Mouse (Mus musculus) midbrain, embryonic 13.5 days (tissue): ENCODE data around the gene Tmem135. TPM values are rescaled to one million over a fixed set of nuclear protein-coding genes. Genes with fewer than 3 reads are reported as not detected.

Experiments
- ATAC-seq: fragments of 200-750 bp; cut with Nextera tagmentation; 2 replicates; pipeline ENCODE4 v1.8.0; 2017; ENCODE audit warnings: mild to moderate bottlenecking, moderate TSS enrichment, moderate library complexity
- H3K27ac ChIP-seq: fragments of 300-500 bp; sonication (generic); 2 replicates; pipeline ENCODE4 v1.5.1; 2015; ENCODE audit warnings: inconsistent platforms, mild to moderate bottlenecking, moderate library complexity
- H3K27me3 ChIP-seq: fragments of 300-500 bp; sonication (generic); 2 replicates; pipeline ENCODE4 v1.6.1; 2015; ENCODE audit warnings: mild to moderate bottlenecking, inconsistent platforms
- H3K36me3 ChIP-seq: fragments of 300-500 bp; sonication (generic); 2 replicates; pipeline ENCODE4 v1.6.1; 2015; ENCODE audit warnings: mild to moderate bottlenecking, inconsistent platforms
- H3K4me1 ChIP-seq: fragments of 300-500 bp; sonication (generic); replicated peaks from 2 replicates; pipeline ENCODE4 v1.6.1; 2015; ENCODE audit warnings: inconsistent platforms
- H3K4me2 ChIP-seq: fragments of 300-500 bp; sonication (generic); replicated peaks from 2 replicates; pipeline ENCODE4 v1.6.1; 2015; ENCODE audit warnings: moderate library complexity, mild to moderate bottlenecking, inconsistent platforms
- H3K4me3 ChIP-seq: fragments of 300-500 bp; sonication (generic); replicated peaks from 2 replicates; pipeline ENCODE4 v1.5.1; 2015; ENCODE audit warnings: mild to moderate bottlenecking, inconsistent platforms
- H3K9ac ChIP-seq: fragments of 300-500 bp; sonication (generic); replicated peaks from 2 replicates; pipeline ENCODE4 v1.6.1; 2015; ENCODE audit warnings: mild to moderate bottlenecking, inconsistent platforms
- H3K9me3 ChIP-seq: fragments of 300-500 bp; sonication (generic); 2 replicates; pipeline ENCODE4 v1.6.1; 2016; ENCODE audit warnings: mild to moderate bottlenecking, inconsistent platforms
- WGBS: fragments of 180-500 bp; shearing (Covaris S2); methylation state at CpG from one replicate; pipeline ENCODE4 v1.1.7; 2015; 5-methylcytosine and 5-hydroxymethylcytosine counted together
- polyA plus RNA-seq: library from polyadenylated mRNA; unstranded; fragments of >200 nt; fragmentation: Nextera tagmentation; extraction: Ambion mirVana; gene quantifications from 2 replicates; pipeline ENCODE4 v1.2.1, GENCODE M21; 2015

The Tmem135 gene
- polyA plus RNA-seq, 1 experiment from 2014 or later = 21.4 TPM

GRCm38 (mm10) chr7:89367643-89368042 is 36.4 kb downstream of the Tmem135 start:
- peaks cover 48% of the 10 kb centered on the region for H3K27me3 ChIP-seq
- H3K27ac ChIP-seq = no peak overlapping the region
- H3K9me3 ChIP-seq = no peaks in the 10 kb centered on the region
- WGBS = 18% methylated on average over 3 of the region's 3 CpGs
- ATAC-seq = no peak
- H3K4me2 ChIP-seq = no peak overlapping the region
- peaks cover 5% of the 10 kb centered on the region; the same call in 1 of the 2 replicates for H3K4me1 ChIP-seq
- no peak overlapping the region for H3K4me3 ChIP-seq
- H3K9ac ChIP-seq = no peak overlapping the region
- H3K36me3 ChIP-seq = no peaks in the 10 kb centered on the region

- Histone ChIP-seq H3K36me3 (no peaks in the 10 kb centered on the region), H3K27me3 (peaks cover 57% of the 10 kb centered on the region), H3K9me3 (no peaks in the 10 kb centered on the region), H3K4me1 (peaks cover 5% of the 10 kb centered on the region; the same call in 1 of the 2 replicates), H3K9ac (no peak overlapping the region), H3K4me2 (no peak overlapping the region), H3K27ac (no peak overlapping the region), H3K4me3 (no peak overlapping the region)
- no peak for ATAC-seq
- WGBS = 55% methylated on average over 10 of the region's 10 CpGs
These were observed 38.7 kb downstream of the Tmem135 start for GRCm38 (mm10) chr7:89365135-89365880.

- 91% methylated on average over 5 of the region's 5 CpGs for WGBS
- Histone ChIP-seq H3K4me1 (peaks cover 5% of the 10 kb centered on the region; the same call in 1 of the 2 replicates), H3K9me3 (no peaks in the 10 kb centered on the region), H3K4me3 (no peak overlapping the region), H3K27me3 (peaks cover 54% of the 10 kb centered on the region), H3K36me3 (no peaks in the 10 kb centered on the region), H3K4me2 (no peak overlapping the region), H3K27ac (no peak overlapping the region), H3K9ac (no peak overlapping the region)
- ATAC-seq = no peak
These were observed 40.0 kb downstream of the Tmem135 start for GRCm38 (mm10) chr7:89363975-89364374.

- H3K4me1 ChIP-seq = no peaks in the 10 kb centered on the region
- H3K9ac ChIP-seq = no peak overlapping the region
- no peak overlapping the region for H3K4me2 ChIP-seq
- H3K4me3 ChIP-seq = no peak overlapping the region
- H3K36me3 ChIP-seq = no peaks in the 10 kb centered on the region
- ATAC-seq = no peak
- WGBS = 79% methylated on average over 4 of the region's 4 CpGs
- H3K9me3 ChIP-seq = no peaks in the 10 kb centered on the region
- no peak overlapping the region for H3K27ac ChIP-seq
- peaks cover 12% of the 10 kb centered on the region for H3K27me3 ChIP-seq
These were observed 47.7 kb downstream of the Tmem135 start for GRCm38 (mm10) chr7:89356307-89356706.

GRCm38 (mm10) chr7:89355519-89356255 is 48.3 kb downstream of the Tmem135 start:
- ATAC-seq = no peak
- H3K9ac ChIP-seq = no peak overlapping the region
- H3K27ac ChIP-seq = no peak overlapping the region
- no peaks in the 10 kb centered on the region for H3K4me1 ChIP-seq
- H3K9me3 ChIP-seq = no peaks in the 10 kb centered on the region
- no peak overlapping the region for H3K4me3 ChIP-seq
- no peak overlapping the region for H3K4me2 ChIP-seq
- H3K36me3 ChIP-seq = no peaks in the 10 kb centered on the region
- WGBS = 82% methylated on average over 8 of the region's 8 CpGs
- H3K27me3 ChIP-seq = peaks cover 10% of the 10 kb centered on the region

GRCm38 (mm10) chr7:89342021-89342420 is 62.0 kb downstream of the Tmem135 start:
- Histone ChIP-seq H3K27me3 (no peaks in the 10 kb centered on the region), H3K27ac (no peak overlapping the region), H3K36me3 (no peaks in the 10 kb centered on the region), H3K4me2 (no peak overlapping the region), H3K4me1 (peaks cover 18% of the 10 kb centered on the region), H3K9ac (no peak overlapping the region), H3K4me3 (no peak overlapping the region), H3K9me3 (no peaks in the 10 kb centered on the region)
- ATAC-seq = no peak

GRCm38 (mm10) chr7:89339808-89340207 is 64.2 kb downstream of the Tmem135 start:
- Histone ChIP-seq H3K9me3 (no peaks in the 10 kb centered on the region), H3K27me3 (no peaks in the 10 kb centered on the region), H3K9ac (no peak overlapping the region), H3K4me1 (peaks cover 34% of the 10 kb centered on the region), H3K4me3 (no peak overlapping the region), H3K4me2 (no peak overlapping the region), H3K27ac (no peak overlapping the region), H3K36me3 (no peaks in the 10 kb centered on the region)
- ATAC-seq = no peak
- WGBS = 63% methylated on average over 1 of the region's 1 CpGs

GRCm38 (mm10) chr7:89339142-89339435 is 64.9 kb downstream of the Tmem135 start:
- no peaks in the 10 kb centered on the region for H3K36me3 ChIP-seq
- H3K27ac ChIP-seq = peak overlapping the region; percentile 84
- no peaks in the 10 kb centered on the region for H3K9me3 ChIP-seq
- H3K9ac ChIP-seq = peak overlapping the region; percentile 95
- peak; percentile 81 for ATAC-seq
- peaks cover 34% of the 10 kb centered on the region for H3K4me1 ChIP-seq
- no peaks in the 10 kb centered on the region for H3K27me3 ChIP-seq
- peak overlapping the region; percentile 90 for H3K4me3 ChIP-seq
- peak overlapping the region; percentile 93 for H3K4me2 ChIP-seq

GRCm38 (mm10) chr7:89338350-89339141 is 65.5 kb downstream of the Tmem135 start:
- Histone ChIP-seq H3K4me1 (peaks cover 34% of the 10 kb centered on the region), H3K27ac (peak overlapping the region; percentile 84)
- WGBS = 1% methylated on average over 57 of the region's 57 CpGs

GRCm38 (mm10) chr7:89337711-89338349 is 66.2 kb downstream of the Tmem135 start:
- Histone ChIP-seq H3K4me3 (peak overlapping the region; percentile 90), H3K27me3 (no peaks in the 10 kb centered on the region), H3K4me1 (peaks cover 34% of the 10 kb centered on the region), H3K36me3 (no peaks in the 10 kb centered on the region), H3K9ac (peak overlapping the region; percentile 95), H3K9me3 (no peaks in the 10 kb centered on the region), H3K4me2 (peak overlapping the region; percentile 93), H3K27ac (peak overlapping the region; percentile 84)
- WGBS = 49% methylated on average over 10 of the region's 10 CpGs
- ATAC-seq = peak; percentile 49

More at GRCm38 (mm10) chr7:89338350-89339141, 65.5 kb downstream of the Tmem135 start:
- Histone ChIP-seq H3K36me3 (no peaks in the 10 kb centered on the region), H3K4me3 (peak overlapping the region; percentile 90), H3K27me3 (no peaks in the 10 kb centered on the region), H3K9ac (peak overlapping the region; percentile 95), H3K9me3 (no peaks in the 10 kb centered on the region), H3K4me2 (peak overlapping the region; percentile 93)
- peak; percentile 96 for ATAC-seq

- Histone ChIP-seq H3K9ac (no peak overlapping the region), H3K4me2 (peak overlapping the region; percentile 93; the same call in 1 of the 2 replicates), H3K27me3 (no peaks in the 10 kb centered on the region), H3K9me3 (no peaks in the 10 kb centered on the region), H3K4me1 (peaks cover 34% of the 10 kb centered on the region), H3K4me3 (no peak overlapping the region), H3K27ac (no peak overlapping the region), H3K36me3 (no peaks in the 10 kb centered on the region)
- ATAC-seq = no peak
- 92% methylated on average over 1 of the region's 1 CpGs for WGBS
These were observed 67.6 kb downstream of the Tmem135 start for GRCm38 (mm10) chr7:89336434-89336833.
